Mouse (Mus musculus) NIH3T3 (cell line): ENCODE results near the gene Erbb2.

Source experiments
- DNase-seq: peaks from one replicate; pipeline ENCODE4 v3.0.0-alpha.2; 2012; ENCODE audit warnings: low read depth

Erbb2 gene

GRCm38 (mm10) chr11:98481231-98481630 is 69.0 kb downstream of the Erbb2 start:
- no peak for DNase-seq

GRCm38 (mm10) chr11:98482067-98482466 is 69.8 kb downstream of the Erbb2 start:
- DNase-seq: no peak

GRCm38 (mm10) chr11:98485749-98486148 is 73.5 kb downstream of the Erbb2 start:
- DNase-seq: no peak
